Mouse (Mus musculus): ENCODE measurements around the gene Dlgap1.

Gene Dlgap1

DNA sequence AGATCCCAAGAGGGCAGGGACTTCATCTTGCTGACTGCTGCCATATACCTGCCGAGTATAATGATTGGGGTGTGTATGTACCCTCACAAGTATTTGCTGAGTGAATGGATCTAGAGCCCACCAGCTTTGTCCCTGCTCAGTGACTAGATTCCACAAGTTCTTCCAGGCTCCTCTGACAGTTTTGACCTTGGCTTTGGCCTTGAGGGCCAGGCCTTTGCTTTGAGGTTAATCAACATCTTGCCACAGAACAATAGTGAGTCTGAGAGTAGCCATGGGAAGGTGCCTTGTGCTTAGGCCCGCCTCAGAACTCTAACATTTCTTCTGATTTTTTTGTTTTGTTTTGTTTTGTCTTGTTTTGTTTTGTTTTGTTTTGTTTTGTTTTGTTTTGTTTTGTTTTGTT is 837.7 kb downstream of the Dlgap1 start:
- 94% methylated on average over 2 of the region's 2 CpGs for WGBS

DNA sequence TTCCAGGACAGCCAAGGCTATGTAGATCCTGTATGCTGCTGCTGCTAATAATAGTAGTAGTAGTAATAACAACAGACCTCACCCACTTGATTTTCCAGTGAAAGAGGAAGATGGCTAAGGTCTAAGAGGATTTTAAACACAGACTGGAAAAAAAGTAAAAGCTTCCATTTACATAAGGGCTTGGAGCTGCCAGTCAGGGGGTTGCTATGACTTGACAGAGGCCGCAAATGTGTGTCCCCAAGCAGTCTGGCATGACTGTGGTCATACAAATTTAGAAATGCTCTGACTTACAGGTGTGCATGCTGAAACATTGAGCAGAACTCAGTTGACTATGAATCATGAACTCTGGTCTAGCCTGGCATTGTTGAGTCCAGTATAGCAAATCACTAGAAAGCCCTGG is 839.0 kb downstream of the Dlgap1 start:
- 90% methylated on average over 1 of the region's 1 CpGs for WGBS

DNA sequence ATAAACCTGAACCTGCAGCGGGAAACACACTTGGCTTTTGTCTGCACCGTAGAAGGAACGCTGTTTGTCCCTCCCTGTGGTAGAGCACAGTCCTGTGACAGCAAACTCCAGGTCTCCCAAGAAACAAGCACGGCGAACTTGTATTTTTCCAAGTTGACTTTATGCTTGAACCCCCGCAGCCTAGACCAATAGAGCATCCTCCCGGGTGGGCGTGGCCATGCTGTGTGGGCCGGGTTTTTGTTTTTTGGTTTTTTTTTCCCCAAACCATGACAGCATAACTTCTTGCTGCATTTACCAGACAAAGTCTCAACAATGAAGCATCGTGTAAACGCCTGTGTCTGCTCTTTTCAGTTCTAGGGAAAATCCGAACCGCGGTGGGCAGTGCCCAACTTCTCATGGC is 840.0 kb downstream of the Dlgap1 start:
- WGBS: 57% methylated on average over 14 of the region's 14 CpGs

DNA sequence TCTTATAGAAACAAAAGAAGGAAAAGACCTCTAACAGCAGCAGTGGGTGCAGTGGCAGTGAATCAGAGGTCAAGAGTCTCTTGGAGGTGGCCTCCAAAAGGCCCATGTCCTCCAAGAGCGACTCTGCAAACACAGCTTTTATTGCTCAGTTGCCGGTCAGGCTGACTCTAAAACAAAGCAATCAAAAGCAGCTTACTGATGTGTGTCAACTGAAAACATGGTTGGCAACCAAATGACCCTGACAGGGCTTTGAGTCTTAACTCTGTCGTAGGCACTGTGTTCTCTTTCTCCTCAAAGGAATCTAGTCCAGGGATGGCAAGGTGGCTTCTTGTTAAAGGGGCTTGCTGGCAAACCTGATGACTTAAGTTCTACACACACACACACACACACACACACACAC is 840.9 kb downstream of the Dlgap1 start:
- 91% methylated on average over 3 of the region's 3 CpGs for WGBS

DNA sequence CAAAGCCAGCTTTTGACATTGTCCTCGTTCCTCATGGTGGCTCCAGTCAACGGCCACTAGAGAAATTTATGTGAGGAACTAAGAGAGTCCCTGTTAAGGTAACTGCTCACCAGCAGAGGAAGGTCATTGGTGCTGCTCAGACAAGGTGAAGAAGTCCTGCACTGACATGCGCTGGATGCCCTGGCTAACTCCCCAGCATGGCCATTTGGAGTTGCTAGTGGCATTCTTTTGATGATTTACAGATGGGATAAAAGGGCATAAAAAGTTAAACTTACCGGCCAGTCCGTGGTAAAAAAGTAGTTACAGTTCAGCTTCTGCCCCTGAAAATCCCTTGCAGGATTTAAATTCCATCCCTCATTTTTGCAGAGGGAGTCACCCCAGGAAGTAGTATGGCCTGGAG is 841.9 kb downstream of the Dlgap1 start:
- WGBS: 93% methylated on average over 5 of the region's 5 CpGs

DNA sequence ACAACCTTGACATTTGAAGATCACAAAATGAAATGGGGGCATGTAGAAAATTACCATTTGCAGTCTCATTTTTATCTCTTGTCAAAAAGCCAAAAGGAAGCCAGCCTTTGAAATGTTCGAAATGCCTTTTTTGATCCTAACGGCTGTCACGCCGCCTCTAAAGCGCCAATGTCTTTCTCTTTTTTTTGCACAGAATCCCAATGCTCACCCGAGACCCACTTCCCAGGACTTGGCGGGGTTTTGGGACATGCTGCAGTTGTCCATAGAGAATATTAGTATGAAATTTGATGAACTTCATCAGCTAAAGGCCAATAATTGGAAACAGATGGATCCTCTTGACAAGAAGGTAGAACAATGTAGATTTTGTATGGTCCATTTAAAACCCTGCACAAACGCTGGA is 846.1 kb downstream of the Dlgap1 start:
- WGBS: 64% methylated on average over 8 of the region's 8 CpGs

DNA sequence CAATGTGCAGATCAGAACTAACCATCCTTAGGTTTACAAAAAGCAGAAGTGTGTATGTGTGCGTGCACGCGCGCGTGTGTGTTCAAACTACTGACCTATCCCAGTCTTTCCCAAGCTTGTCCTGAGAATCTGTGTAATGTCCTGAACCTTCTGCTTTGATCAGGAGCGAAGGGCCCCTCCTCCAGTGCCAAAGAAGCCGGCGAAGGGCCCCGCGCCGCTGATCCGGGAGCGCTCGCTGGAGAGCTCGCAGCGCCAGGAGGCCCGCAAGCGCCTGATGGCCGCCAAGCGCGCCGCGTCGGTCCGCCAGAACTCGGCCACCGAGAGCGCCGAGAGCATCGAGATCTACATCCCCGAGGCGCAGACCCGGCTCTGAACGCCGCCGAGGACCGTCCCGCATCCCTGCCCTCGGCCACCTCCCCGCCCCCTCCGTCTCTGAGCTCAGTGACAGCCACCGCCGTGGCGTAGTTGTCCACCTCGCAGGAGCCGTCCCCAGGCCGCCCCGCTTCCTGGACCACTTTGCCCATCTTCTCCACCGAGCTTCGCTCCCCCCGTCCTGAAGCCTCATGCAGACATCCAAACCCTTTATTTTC is 849.1 kb downstream of the Dlgap1 start:
- 38% methylated on average over 49 of the region's 51 CpGs for WGBS

DNA sequence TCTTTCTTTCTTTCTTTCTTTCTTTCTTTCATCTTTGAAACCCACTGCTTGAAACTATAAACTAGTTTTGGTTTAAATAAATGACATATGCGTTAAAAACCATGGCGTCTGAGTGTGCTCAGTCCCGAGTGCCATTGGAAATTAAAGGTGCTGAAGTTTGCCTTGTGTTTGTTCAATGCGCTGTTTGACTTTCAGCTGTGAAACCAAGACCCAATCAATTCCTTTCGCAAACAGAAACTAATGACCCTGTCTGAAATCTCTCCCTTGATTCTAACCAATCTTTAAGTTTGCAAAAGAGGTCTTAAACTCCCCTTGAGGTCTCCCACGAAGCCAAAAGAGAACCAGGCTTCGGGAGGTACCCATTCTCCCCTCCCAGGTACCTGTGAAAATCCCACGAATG is 854.2 kb downstream of the Dlgap1 start:
- 87% methylated on average over 8 of the region's 8 CpGs for WGBS

DNA sequence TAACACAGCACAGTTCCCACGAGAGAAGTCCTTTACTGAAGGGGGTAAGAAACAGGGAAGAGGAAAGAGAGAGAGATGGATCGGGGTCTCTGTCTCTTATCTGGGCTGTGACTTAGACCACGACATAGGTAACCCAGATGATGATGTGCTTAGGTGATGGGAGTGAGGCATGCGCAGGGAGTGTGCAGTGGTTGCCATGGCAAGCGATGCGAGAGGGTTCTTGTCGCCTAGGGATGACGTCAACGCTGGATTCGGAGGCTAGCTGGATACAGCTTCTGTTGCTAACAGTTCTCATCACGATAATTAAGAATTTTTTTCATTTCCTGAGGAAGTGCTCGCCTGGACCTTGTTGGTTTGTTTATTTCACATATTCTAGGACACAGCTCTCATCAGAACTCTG is 857.4 kb downstream of the Dlgap1 start:
- 49% methylated on average over 12 of the region's 12 CpGs for WGBS

DNA sequence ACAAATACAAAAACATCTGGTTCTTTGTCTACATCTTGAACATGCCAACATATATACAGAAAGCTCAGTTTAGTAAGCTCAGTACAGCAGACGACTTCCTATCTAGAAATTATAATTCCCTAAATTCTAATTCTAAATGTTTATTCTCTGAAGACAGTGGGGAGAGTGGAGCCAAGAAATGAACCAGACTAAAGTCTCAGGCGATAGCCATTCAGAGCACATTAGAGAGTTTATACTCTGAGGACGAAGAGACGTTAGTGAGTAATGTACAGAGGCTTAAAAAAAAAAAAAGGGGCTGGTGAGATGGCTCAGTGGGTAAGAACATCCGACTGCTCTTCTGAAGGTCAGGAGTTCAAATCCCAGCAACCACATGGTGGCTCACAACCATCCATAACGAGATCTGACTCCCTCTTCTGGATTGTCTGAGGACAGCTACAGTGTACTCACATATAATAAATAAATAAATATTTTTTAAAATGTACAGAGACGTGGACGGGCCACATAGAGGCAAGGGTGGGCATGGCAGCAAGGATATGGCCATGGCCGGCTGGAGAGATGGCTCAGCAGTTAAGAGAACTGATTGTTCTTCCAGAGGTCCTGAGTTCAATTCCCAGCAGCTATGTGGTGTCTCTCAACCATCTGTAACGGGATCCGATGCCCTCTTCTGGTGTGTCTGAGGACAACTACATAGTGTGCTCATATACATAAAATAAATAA is 858.7 kb downstream of the Dlgap1 start:
- WGBS: 81% methylated on average over 11 of the region's 11 CpGs

DNA sequence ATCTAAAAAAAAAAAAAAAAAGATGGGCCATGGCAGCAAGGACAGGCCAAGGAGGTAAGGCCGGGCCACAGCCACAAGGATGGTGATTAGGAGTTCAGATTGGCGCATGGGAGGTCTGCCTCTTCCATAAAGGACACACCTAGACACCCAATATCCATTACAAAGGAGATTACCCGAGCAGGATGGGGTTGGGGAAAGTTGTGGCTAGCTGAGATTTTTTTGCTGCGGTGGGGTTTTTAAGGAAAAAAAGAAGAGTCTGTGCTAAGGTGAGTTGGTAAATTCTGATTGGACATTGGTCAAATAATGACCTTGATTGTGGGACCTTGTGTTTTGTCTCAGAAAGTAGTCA is 859.3 kb downstream of the Dlgap1 start:
- 86% methylated on average over 4 of the region's 4 CpGs for WGBS

DNA sequence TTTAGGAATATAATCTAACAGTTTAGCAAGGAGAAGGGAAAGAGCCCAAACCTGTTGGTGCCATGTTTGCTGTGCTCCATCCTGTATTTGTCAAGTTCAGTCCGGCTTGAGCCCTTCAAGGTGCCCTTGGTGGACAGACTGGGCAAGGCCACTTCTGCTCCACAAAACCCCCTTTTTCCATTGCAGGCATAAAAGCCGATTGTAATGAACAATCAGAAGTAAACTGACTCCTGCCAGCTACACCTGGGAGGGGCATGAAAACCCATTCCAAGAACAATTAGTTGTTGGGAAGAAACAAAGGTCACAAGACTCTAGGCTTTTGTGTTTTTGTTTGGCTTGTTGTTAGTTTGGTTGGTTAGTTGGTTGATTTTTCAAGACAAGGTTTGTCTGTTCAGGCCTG is 859.7 kb downstream of the Dlgap1 start:
- 94% methylated on average over 2 of the region's 2 CpGs for WGBS

DNA sequence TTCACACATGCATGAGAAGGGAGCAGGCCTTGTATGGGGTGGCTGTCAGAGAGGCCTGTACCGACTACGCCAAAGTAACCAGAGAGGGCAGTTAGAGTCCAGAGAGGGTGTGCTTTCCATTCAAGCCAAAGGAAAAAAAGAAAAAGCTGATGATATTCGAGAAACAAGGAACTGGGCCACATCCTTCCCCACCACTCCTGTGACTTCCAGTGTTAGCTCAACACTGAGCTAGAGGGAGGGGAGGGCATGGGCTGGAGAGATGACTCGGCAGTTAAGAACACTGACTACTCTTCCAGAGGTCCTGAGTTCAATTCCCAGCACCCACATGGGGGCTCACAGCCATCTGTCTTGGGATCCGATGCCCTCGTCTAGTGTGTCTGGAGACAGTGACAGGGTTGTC is 860.3 kb downstream of the Dlgap1 start:
- WGBS: 82% methylated on average over 6 of the region's 6 CpGs

DNA sequence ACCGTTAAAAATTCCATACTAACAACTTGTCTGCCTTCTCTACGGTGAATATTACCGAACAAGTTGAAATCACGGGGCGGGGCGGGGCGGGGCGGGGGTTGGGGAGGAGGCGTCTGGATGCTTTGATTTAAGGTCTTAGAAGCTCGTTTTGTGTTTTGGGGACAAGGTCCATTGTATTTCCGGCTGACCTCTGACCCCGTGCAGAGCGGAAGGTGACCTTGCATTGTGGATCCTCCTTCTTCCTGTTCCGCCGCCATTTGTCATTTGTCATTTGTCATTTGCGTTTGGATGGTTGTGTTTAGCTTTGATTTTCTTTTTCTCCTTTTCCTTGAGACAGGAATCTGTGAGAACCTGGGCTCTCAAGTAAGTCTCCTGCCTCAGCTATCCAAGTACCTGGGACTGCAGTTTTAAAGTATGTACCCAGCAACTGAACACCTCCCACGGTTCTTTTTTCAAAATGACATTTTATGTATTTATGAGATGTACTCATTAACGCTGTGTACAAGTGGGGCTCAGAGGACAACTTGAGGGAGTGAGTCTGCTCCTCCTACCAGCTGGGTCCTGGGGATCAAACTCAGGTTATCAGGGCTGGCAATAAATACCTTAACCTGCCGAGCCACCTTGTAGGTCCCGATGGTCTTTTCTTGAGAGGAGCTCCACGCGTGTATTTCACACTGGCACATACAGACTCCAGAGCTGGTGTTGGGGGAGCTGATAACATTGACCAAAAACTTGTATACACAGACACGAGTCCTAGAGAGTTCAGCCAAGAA is 861.3 kb downstream of the Dlgap1 start:
- 90% methylated on average over 23 of the region's 23 CpGs for WGBS

DNA sequence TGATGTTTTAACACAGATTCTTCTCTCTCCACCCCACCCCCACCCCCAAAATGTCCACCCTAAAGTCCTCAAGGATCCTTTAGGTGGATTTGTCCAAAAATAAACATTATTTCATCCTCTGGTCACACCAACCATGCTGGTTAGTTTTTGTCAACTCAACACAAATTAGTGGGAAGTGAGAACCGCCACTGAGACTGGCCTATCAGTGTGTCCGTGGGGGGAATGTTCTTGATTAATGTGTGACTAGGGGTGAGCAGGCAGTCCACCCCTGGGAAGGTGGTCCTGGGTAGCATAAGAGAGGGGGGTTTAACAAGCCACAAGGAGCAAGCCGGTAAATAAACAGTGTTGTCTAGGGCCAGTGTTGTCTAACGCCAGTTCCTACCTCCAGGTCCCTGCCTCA is 862.7 kb downstream of the Dlgap1 start:
- WGBS: 86% methylated on average over 4 of the region's 4 CpGs

DNA sequence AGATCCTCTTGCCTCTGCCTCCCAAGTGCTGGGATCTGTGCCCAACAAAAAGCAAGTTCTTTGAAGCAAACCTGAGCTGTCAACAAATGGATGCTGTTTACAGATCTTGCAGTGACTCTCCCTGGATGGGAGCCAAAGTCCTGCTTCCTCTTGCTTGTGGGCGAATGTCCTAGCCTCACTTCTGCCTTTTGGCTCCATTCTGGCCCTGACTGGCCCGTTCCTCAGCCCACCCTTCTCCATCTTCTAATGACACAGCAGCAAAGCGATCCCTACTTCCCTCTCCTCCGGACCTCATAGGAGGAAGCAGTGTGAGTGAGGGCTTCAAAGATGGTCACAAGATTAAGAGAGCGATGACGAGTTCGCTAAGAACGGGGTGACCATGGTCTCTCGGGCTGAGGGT is 863.7 kb downstream of the Dlgap1 start:
- WGBS: 82% methylated on average over 9 of the region's 9 CpGs

DNA sequence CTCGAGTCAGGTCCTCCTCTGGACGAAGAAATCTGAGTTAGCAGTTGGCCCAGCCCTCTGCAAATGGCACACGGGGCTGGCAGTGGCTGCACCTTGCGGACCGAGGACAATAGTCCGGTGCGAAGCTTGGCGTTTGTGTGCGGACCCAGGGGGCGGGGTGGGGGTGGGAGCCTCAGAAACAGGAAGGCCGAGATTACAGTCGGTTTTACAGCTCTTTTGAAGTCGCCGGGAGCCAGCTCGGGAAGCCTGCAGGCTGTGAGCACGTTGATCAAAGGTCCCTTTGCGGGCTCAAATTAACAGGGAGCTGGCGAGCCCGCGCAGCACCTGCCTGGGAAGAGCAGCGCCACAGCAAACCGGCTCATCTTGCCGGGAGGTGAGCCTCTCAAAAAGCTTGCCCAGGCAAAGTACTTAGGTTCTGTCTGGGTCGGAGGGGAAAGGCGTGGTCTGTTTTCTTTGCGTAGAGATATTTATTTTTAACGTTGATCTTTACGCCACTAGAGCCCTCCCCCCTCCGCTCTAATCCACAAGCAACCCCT is 865.6 kb downstream of the Dlgap1 start:
- WGBS: 2% methylated on average over 29 of the region's 29 CpGs

DNA sequence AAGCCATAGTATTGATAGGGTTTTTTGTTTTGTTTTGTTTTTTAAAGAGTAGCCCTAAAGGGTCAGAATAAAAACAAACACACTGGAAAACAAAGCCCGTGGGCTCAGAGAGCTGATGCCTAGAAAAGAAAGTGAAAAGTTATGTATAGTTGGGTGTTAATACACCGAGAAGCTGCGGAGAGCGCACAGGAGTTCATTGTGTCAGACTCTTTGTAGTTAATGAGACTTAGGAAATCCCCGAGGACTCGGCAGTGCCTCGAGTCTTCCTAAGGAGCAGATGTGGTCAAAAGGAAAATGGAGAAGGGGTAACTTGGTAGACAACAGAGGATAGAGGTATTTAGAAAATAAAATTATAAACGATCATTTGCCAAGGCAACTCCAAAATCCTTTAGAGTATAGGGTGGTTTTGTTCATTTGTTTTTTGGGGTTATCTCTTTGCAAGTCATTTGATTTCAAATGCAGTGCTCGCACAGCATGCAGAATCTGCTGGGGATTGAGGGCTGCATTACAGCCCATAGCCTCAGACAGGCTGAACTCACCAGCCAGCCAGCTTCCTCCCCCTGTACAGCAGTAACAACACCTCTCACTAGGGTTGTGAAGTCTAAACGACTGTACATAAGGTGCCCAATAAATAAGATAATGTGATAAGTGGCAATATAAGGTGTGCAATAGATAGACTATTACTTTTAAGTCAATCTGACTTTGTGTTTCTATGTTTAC is 866.4 kb downstream of the Dlgap1 start:
- WGBS: 17% methylated on average over 10 of the region's 10 CpGs

DNA sequence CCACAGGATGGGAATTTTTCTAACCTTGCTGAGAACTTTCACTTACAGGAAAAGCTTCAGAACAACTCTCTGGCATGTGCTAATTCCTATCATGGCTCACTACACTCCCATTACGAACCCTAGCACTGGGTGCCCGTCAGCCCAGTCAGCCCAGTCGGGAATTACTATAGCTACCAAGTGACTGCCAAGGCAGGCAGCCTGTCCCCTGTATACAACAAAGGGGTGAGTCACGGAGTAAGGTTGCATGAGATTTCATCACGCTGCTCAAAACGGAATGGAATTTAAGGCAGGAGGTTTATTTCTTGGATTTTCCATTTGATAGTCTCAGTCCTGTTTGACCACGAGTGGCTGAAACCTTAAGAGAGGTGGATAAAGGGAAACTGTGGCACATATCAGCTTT is 867.9 kb downstream of the Dlgap1 start:
- WGBS: 81% methylated on average over 7 of the region's 7 CpGs

DNA sequence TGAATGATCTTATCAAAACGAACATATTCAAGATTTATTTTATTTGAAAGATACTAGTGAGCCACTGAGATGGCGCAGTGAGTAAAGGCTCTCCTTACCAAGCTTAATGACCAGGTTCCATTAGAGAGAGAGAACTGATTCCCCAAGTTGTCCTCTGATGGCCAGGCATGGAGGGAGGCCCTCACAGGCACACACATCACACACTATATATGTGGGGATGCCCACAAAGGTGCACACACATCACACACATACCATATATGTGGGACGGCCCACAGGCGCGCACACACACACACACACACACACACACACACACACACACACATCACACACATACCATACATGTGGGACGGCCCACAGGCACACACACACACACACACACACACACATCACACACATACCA is 868.6 kb downstream of the Dlgap1 start:
- WGBS: 96% methylated on average over 6 of the region's 6 CpGs

DNA sequence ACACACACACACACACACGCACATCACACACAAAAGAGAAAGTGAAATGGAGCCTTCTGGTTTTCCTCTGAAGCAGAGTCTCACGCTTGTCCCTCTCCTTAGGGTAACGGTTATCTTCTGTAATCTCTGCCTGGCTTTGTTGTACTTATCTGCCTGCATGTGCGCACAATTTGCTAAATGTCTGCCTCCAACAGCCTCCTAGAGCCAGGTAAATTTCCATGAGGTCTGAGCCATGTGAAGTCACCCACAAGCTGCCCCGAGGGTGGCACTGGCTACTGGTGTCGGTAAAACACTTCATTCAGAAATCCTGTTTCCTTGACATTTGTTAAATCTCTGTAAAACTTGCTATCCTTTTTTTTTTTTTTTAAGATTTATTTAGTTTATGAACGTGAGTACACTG is 869.2 kb downstream of the Dlgap1 start:
- WGBS: 94% methylated on average over 7 of the region's 7 CpGs

DNA sequence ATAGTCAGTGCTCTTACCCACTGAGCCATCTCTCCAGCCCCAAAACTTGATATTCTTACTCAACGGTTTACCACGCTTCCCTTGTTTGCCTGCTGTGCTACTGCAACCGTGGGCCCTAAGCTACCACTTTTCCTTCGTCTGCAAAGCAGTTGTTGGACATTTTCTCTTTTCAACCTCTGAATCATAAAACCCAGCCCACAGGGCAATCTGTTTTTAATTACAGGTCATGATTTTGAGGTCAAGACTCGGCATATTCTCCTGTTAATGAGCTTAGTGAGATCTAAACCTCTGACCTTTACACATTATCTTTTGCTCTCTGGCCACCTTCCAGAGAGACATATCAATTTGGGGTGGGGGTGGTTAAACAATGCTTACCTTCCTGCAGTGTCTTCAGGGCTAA is 869.7 kb downstream of the Dlgap1 start:
- 88% methylated on average over 5 of the region's 5 CpGs for WGBS
